Mouse (Mus musculus): ENCODE data around the gene Lasp1.

- TF ChIP-seq POLR2A (IDR thresholded peaks at IDR 0.05; ENCODE audit: control insufficient read depth, low read depth, low read length): no peak
- TF ChIP-seq CTCF (IDR thresholded peaks at IDR 0.05; ENCODE audit: control insufficient read depth, insufficient read depth, insufficient replicate concordance, low read depth, low read length): no peak
Measured at GRCm38 (mm10) chr11:97877341-97877740, 78.5 kb downstream of the Lasp1 start.
